Mouse (Mus musculus) stomach, embryonic 14.5 days (tissue): ENCODE results near the gene Ntn3. TPM values are rescaled to one million over a fixed set of nuclear protein-coding genes. Genes with fewer than 3 reads are reported as not detected.
A peak's percentile ranks its signal among the peaks of the same experiment; 100 is the strongest.

ENCODE experiments used
- ATAC-seq: fragments of 200-750 bp; cut with Nextera tagmentation; 2 replicates; pipeline ENCODE4 v1.8.0; 2017; ENCODE audit warnings: low read depth, moderate TSS enrichment; ENCODE audit not compliant: insufficient number of reproducible peaks, insufficient read depth, low FRiP score
- H3K27ac ChIP-seq: fragments of 300-500 bp; sonication (generic); 2 replicates; pipeline ENCODE4 v1.5.1; 2014; ENCODE audit warnings: mild to moderate bottlenecking, low read length, moderate library complexity, mixed read lengths
- H3K27me3 ChIP-seq: fragments of 300-500 bp; sonication (generic); 2 replicates; pipeline ENCODE4 v1.6.1; 2014; ENCODE audit warnings: low read length, control low read depth, mixed read lengths; ENCODE audit not compliant: control insufficient read depth, insufficient read depth
- H3K36me3 ChIP-seq: fragments of 300-500 bp; sonication (generic); 2 replicates; pipeline ENCODE4 v1.6.1; 2014; ENCODE audit warnings: mild to moderate bottlenecking, control low read depth, low read length, moderate library complexity, mixed read lengths; ENCODE audit not compliant: control insufficient read depth, insufficient read depth
- H3K4me1 ChIP-seq: fragments of 300-500 bp; sonication (generic); 2 replicates; pipeline ENCODE4 v1.6.1; 2014; ENCODE audit warnings: low read length, control low read depth, mixed read lengths; ENCODE audit not compliant: control insufficient read depth, insufficient read depth
- H3K4me2 ChIP-seq: fragments of 300-500 bp; sonication (generic); replicated peaks from 2 replicates; pipeline ENCODE4 v1.6.1; 2014; ENCODE audit warnings: low read depth, low read length, control low read depth
- H3K4me3 ChIP-seq: fragments of 300-500 bp; sonication (generic); 2 replicates; pipeline ENCODE4 v1.5.1; 2014; ENCODE audit warnings: low read depth, low read length, control low read depth
- H3K9ac ChIP-seq: fragments of 300-500 bp; sonication (generic); replicated peaks from 2 replicates; pipeline ENCODE4 v1.6.1; 2014; ENCODE audit warnings: low read depth, mild to moderate bottlenecking, control low read depth, low read length, moderate library complexity, mixed read lengths
- H3K9me3 ChIP-seq: fragments of 300-500 bp; sonication (generic); 2 replicates; pipeline ENCODE4 v1.6.1; 2016; ENCODE audit warnings: low read depth, low read length, control low read depth; ENCODE audit not compliant: control insufficient read depth
- WGBS: fragments of 180-500 bp; shearing (Covaris S2); extraction: QIAGEN DNeasy Blood & Tissue Kit; methylation state at CpG from one replicate; pipeline ENCODE4 v1.1.7; 2014; 5-methylcytosine and 5-hydroxymethylcytosine counted together
- polyA plus RNA-seq: library from polyadenylated mRNA; unstranded; fragments of >200 nt; fragmentation: Nextera tagmentation; extraction: Ambion mirVana; gene quantifications from 2 replicates; pipeline ENCODE4 v1.2.1, GENCODE M21; 2014

Gene Ntn3
- polyA plus RNA-seq, 1 experiment from 2014 or later: 10.4 TPM

DNA sequence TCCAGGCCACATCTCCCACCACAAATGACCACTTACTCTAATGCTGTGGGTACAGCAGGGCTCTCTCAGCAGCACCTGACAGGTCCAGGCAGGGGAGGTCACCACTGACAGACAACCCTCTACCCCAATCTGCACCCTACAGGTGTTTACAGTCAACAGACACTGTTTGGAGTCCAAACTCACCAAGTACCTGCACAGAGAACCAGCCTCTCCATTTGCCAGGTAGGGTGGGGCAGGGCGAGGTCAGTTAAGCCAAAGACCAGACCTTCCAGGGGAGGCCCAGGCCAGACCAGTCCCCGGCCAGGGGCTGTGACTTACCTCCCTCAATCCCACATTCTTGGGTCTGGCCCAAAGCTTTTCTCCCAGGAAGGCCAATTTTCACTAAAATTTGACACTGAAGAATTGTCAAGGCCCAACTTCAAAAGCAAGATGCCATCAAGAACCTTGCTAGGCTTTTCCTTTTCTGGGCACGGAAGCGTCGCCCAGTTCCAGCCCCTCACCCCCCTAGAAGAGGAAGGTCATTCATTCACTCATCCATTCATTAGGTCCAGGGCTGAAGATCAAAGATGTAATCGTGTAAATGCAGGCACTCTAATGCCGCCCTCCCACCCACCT lies 41.3 kb downstream of the Ntn3 start:
- H3K36me3 ChIP-seq: peaks cover 22% of the 10 kb centered on the region; the same call in 1 of the 2 replicates
- peaks cover 15% of the 10 kb centered on the region for H3K4me1 ChIP-seq
- H3K4me3 ChIP-seq: peak overlapping the region; percentile 94
- peak overlapping the region; percentile 95; the same call in 1 of the 2 replicates for H3K27ac ChIP-seq
- no peaks in the 10 kb centered on the region for H3K9me3 ChIP-seq
- H3K9ac ChIP-seq: peak overlapping the region; percentile 74
- WGBS: 49% methylated on average over 7 of the region's 7 CpGs
- no peaks in the 10 kb centered on the region for H3K27me3 ChIP-seq
- no peak for ATAC-seq
- H3K4me2 ChIP-seq: peak overlapping the region; percentile 71

DNA sequence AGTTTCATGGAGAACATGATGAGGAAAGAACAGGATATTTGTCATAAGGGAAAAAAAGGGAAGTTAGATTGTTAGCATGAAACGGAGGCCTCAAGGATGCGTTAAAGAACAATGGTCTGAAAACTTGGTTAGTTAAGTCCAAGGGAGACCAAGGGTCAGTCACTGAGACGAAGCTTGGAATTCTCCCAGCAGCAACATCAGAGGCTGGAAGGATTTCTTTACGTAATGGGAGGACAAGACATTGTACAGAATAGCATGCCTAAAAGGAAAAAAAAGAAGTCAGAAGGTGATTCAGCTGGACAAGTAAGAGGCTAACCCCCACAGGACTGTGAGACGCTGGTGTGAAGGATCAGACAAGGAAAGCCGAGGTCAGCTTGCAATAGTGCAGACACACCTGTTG lies 42.2 kb downstream of the Ntn3 start:
- H3K9me3 ChIP-seq: no peaks in the 10 kb centered on the region
- H3K27me3 ChIP-seq: no peaks in the 10 kb centered on the region
- no peak for ATAC-seq
- no peak overlapping the region for H3K4me3 ChIP-seq
- no peak overlapping the region for H3K4me2 ChIP-seq
- H3K27ac ChIP-seq: no peak overlapping the region
- H3K36me3 ChIP-seq: peaks cover 22% of the 10 kb centered on the region; the same call in 1 of the 2 replicates
- no peak overlapping the region for H3K9ac ChIP-seq
- 88% methylated on average over 6 of the region's 6 CpGs for WGBS
- peaks cover 22% of the 10 kb centered on the region for H3K4me1 ChIP-seq

DNA sequence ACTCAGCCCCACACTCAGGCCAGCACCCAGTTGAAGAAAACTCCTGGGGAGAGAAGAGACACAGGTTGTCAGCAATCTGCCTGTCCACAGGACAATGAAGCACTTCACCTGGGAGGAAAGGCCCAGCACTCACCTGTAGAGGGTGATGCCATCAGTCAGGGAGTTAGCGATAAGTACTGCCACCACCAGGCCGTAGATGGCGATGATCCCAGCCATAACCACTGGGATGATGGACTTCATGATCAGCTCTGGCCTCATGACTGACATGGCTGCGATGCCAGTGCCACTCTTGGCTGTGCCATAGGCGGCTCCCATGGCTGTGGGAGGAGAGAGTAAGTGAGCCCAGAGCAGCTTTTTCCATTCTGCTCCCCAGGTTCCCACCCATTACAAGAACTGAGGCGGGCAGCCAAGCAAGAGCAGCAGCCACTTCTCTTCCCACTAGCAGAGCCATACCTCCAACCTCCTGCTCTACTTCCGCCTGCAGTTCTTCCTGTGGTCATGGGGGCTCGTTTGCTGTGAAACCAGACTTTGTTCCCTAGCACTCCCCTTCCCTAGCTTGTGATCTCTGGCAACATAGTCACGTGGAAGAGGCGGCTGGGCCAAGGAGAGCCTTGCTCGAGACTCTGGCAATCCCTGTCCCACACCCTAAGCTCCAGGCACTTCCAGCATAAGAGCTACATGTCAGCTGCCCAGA lies 44.6 kb downstream of the Ntn3 start:
- Histone ChIP-seq H3K4me3 (no peak overlapping the region), H3K27me3 (no peaks in the 10 kb centered on the region), H3K4me1 (peaks cover 18% of the 10 kb centered on the region), H3K9ac (no peak overlapping the region), H3K27ac (no peak overlapping the region), H3K9me3 (no peaks in the 10 kb centered on the region), H3K36me3 (peaks cover 22% of the 10 kb centered on the region; the same call in 1 of the 2 replicates), H3K4me2 (no peak overlapping the region)
- 82% methylated on average over 11 of the region's 11 CpGs for WGBS
- ATAC-seq: no peak

DNA sequence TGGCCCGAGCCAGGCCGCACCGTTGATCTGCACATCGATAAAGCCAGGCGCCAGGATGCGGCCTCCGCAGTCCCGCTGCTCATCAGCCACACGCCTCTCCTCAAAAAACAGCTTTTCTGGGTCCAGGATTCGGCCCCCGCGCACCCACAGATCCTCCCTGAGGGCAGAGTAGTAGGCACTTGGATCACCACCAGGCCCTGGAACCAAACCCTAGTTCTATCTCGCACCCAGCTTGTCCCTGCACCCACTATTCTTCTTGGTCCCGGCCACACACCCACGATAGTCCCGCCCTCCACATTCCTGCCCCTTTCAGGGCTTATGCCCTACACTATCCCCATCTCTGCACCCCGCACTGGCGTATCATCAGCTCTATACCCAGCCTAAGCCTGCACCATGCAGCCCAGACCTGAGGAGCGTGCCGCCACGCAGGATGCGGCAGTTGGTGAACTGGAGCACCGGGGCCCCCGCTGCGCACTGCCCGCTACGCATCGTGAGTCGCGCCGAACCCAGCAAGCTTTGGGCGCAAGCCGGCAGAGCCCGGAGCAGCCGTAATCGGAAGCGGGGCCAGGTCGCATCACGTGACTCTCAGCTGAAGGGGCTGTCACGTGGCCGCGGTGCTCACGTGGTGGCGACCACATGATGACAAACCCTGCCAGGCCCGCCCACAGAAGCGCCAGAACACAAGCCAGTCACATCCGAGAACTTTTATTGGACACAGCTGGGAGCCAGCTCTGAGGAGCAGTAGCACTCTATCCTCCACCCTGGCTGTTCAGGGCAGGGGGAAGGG lies 46.0 kb downstream of the Ntn3 start, which contains the start of gene Amdhd2:
Gene Amdhd2, minus strand, starts transcription at position 591 of the 787 bp plus-strand sequence.
- H3K9me3 ChIP-seq: no peaks in the 10 kb centered on the region
- peak within 1 kb of the TSS; percentile 72 for H3K27ac ChIP-seq
- H3K4me3 ChIP-seq: peak within 1 kb of the TSS; percentile 73
- H3K4me1 ChIP-seq: peaks cover 18% of the 10 kb centered on the region
- H3K27me3 ChIP-seq: no peaks in the 10 kb centered on the region
- H3K9ac ChIP-seq: peak within 1 kb of the TSS; percentile 73
- under 1% methylated on average over 47 of the region's 47 CpGs for WGBS
- peaks cover 22% of the 10 kb centered on the region; the same call in 1 of the 2 replicates for H3K36me3 ChIP-seq
- ATAC-seq: peak; percentile 87
- H3K4me2 ChIP-seq: peak within 1 kb of the TSS; percentile 90

DNA sequence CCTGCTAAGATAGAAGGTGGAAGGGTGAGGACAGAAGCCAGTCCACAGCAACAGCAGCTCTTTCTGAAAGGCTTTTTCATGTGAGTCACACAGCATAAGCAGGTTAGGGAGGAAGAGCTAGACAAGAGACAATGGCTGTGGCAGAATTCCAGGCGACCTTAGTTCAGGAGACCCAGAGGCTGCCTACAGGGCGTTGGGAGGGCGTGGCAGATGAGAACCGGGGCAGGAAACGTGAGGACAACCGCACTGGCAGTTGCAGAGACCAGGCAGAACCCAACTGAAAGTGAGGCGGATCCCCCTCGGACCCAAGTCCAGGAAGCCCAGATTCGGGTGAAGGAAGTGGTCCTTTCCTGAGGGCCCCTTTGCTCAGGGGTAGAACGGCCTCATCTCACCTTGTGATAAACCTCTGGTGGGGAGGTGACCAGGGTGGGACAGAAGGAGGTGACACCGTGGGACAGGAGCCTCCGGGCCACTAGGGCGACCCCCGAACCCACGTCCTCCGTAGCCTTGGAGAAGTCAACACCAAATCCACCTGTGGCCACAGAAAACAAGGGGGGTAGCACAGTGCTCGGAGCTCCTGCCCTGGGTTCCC lies 46.7 kb downstream of the Ntn3 start:
- Histone ChIP-seq H3K27me3 (no peaks in the 10 kb centered on the region), H3K9ac (peak overlapping the region; percentile 73), H3K36me3 (peaks cover 19% of the 10 kb centered on the region; the same call in 1 of the 2 replicates), H3K4me2 (peak overlapping the region; percentile 90), H3K4me1 (peaks cover 13% of the 10 kb centered on the region), H3K4me3 (peak overlapping the region; percentile 73), H3K27ac (peak overlapping the region; percentile 72; the same call in 1 of the 2 replicates), H3K9me3 (no peaks in the 10 kb centered on the region)
- ATAC-seq: peak; percentile 3; the same call in 1 of the 2 replicates
- WGBS: 29% methylated on average over 17 of the region's 17 CpGs

DNA sequence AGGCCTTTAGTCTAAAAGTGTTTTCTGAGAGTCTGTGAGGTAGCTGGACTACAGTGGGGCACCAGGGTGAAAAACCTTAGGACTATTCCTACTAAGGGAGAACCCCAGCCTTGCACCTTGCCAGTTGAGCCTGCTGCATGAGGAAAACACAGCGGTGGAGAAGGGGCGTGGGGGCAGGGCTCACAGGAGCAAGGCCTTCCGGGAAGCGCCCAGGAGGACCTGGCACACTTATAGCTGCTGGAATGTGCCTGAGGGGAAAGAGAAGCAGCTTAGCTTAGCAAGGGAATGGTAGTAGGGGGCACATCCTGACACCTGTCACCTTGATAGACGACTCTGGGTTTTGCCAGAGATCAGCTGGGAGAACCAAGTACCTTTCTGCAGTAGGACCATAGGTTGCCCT lies 47.9 kb downstream of the Ntn3 start:
- H3K4me2 ChIP-seq: no peak overlapping the region

DNA sequence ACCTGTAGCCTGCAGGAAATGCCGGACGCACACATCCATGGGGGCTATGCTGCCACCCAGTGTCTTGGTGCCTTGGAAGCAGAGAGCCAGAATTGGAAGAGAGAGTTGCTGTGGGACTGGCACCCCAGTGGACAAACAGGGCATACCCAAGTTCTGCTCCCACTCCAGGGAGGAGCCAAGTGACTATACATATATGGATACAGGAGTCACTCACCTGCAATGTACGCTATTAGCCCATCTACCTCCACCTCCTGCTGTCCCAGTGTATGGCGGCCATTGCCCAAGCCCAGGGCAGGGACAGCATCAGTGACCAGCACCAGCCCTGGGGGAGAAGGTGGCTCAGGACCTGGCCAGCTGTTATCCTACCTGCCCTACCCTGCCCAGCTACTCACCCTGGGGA lies 51.8 kb downstream of the Ntn3 start:
- ATAC-seq: no peak
- no peaks in the 10 kb centered on the region for H3K9me3 ChIP-seq
- 92% methylated on average over 4 of the region's 4 CpGs for WGBS
- H3K36me3 ChIP-seq: peaks cover 11% of the 10 kb centered on the region
- no peak overlapping the region for H3K9ac ChIP-seq
- H3K4me2 ChIP-seq: no peak overlapping the region
- H3K27me3 ChIP-seq: no peaks in the 10 kb centered on the region
- no peak overlapping the region for H3K4me3 ChIP-seq
- peaks cover 3% of the 10 kb centered on the region for H3K4me1 ChIP-seq
- no peak overlapping the region for H3K27ac ChIP-seq

More for the DNA sequence above, 47.9 kb downstream of the Ntn3 start:
- Histone ChIP-seq H3K27ac (no peak overlapping the region), H3K36me3 (peaks cover 13% of the 10 kb centered on the region; the same call in 1 of the 2 replicates), H3K27me3 (no peaks in the 10 kb centered on the region), H3K9me3 (no peaks in the 10 kb centered on the region), H3K9ac (no peak overlapping the region), H3K4me1 (peaks cover 7% of the 10 kb centered on the region), H3K4me3 (no peak overlapping the region)
- WGBS: 78% methylated on average over 5 of the region's 5 CpGs
- no peak for ATAC-seq

DNA sequence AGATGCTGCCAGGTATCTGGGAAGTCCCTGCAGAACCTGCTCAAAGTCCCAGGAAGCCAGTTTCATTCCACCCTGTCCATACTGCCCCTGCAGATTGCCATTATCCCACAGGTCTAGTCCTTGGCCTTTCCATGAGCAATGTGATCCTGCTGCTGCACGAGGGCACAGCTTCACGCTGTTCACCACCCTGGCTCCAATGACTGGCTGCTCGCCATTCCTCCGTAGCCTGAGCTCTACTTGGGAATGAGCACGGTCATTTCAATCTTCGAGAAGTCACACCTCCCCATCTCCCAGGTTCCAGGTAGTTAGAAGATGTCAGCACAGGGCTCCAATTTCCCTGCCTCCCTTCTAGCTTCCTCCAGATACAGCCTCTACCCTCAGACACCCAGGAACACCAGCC lies 52.2 kb downstream of the Ntn3 start:
- WGBS: 92% methylated on average over 6 of the region's 6 CpGs
- Histone ChIP-seq H3K36me3 (peaks cover 11% of the 10 kb centered on the region), H3K9me3 (no peaks in the 10 kb centered on the region), H3K27ac (no peak overlapping the region), H3K4me3 (no peak overlapping the region), H3K9ac (no peak overlapping the region), H3K4me2 (no peak overlapping the region), H3K4me1 (peaks cover 3% of the 10 kb centered on the region; the same call in 1 of the 2 replicates), H3K27me3 (no peaks in the 10 kb centered on the region)
- no peak for ATAC-seq
